Mouse (Mus musculus) kidney, embryonic 15.5 days (tissue): Measurements from ENCODE around the gene Fkrp. TPM values are rescaled to one million over a fixed set of nuclear protein-coding genes. Genes with fewer than 3 reads are reported as not detected.
A peak's percentile ranks its signal among the peaks of the same experiment; 100 is the strongest.

Source experiments
- ATAC-seq: fragments of 200-750 bp; cut with Nextera tagmentation; replicated peaks from 2 replicates; pipeline ENCODE4 v1.8.0; 2017; ENCODE audit warnings: moderate TSS enrichment; ENCODE audit not compliant: low FRiP score
- H3K27ac ChIP-seq: fragments of 300-500 bp; sonication (generic); 2 replicates; pipeline ENCODE4 v1.5.1; 2015; ENCODE audit warnings: mild to moderate bottlenecking, inconsistent platforms
- H3K27me3 ChIP-seq: fragments of 300-500 bp; sonication (generic); 2 replicates; pipeline ENCODE4 v1.6.1; 2015; ENCODE audit warnings: inconsistent platforms
- H3K36me3 ChIP-seq: fragments of 300-500 bp; sonication (generic); 2 replicates; pipeline ENCODE4 v1.6.1; 2015; ENCODE audit warnings: inconsistent platforms
- H3K4me1 ChIP-seq: fragments of 300-500 bp; sonication (generic); 2 replicates; pipeline ENCODE4 v1.6.1; 2015; ENCODE audit warnings: inconsistent platforms
- H3K4me2 ChIP-seq: fragments of 300-500 bp; sonication (generic); 2 replicates; pipeline ENCODE4 v1.6.1; 2015; ENCODE audit warnings: moderate library complexity, mild to moderate bottlenecking, inconsistent platforms
- H3K4me3 ChIP-seq: fragments of 300-500 bp; sonication (generic); replicated peaks from 2 replicates; pipeline ENCODE4 v1.5.1; 2015; ENCODE audit warnings: mild to moderate bottlenecking, inconsistent platforms
- H3K9ac ChIP-seq: fragments of 300-500 bp; sonication (generic); 2 replicates; pipeline ENCODE4 v1.6.1; 2015; ENCODE audit warnings: mild to moderate bottlenecking, inconsistent platforms
- H3K9me3 ChIP-seq: fragments of 300-500 bp; sonication (generic); replicated peaks from 2 replicates; pipeline ENCODE4 v1.6.1; 2016; ENCODE audit warnings: inconsistent platforms
- WGBS: fragments of 180-500 bp; shearing (Covaris S2); methylation state at CpG from one replicate; pipeline ENCODE4 v1.1.7; 2015; ENCODE audit warnings: mixed read lengths; 5-methylcytosine and 5-hydroxymethylcytosine counted together
- polyA plus RNA-seq: library from polyadenylated mRNA; unstranded; fragments of >200 nt; fragmentation: Nextera tagmentation; extraction: Ambion mirVana; gene quantifications from 2 replicates; pipeline ENCODE4 v1.2.1, GENCODE M21; 2015

Gene Fkrp
- polyA plus RNA-seq, 1 experiment from 2014 or later: 34.1 TPM

GRCm38 (mm10) chr7:16826571-16826970 lies 10.0 kb upstream of the Fkrp start:
- no peak for ATAC-seq
- H3K9ac ChIP-seq: no peak overlapping the region
- H3K27ac ChIP-seq: no peak overlapping the region
- H3K4me2 ChIP-seq: no peak overlapping the region
- no peaks in the 10 kb centered on the region for H3K9me3 ChIP-seq
- no peak overlapping the region for H3K4me3 ChIP-seq
- H3K4me1 ChIP-seq: peaks cover 4% of the 10 kb centered on the region; the same call in 1 of the 2 replicates
- H3K27me3 ChIP-seq: no peaks in the 10 kb centered on the region
- WGBS: 74% methylated on average over 5 of the region's 5 CpGs
- H3K36me3 ChIP-seq: peaks cover 92% of the 10 kb centered on the region

- H3K36me3 ChIP-seq: peaks cover 84% of the 10 kb centered on the region
- WGBS: 81% methylated on average over 10 of the region's 10 CpGs
Observed at GRCm38 (mm10) chr7:16825785-16826184, 9.3 kb upstream of the Fkrp start.

GRCm38 (mm10) chr7:16823734-16824133 lies 7.2 kb upstream of the Fkrp start:
- no peak overlapping the region for H3K4me3 ChIP-seq
- 74% methylated on average over 5 of the region's 5 CpGs for WGBS
- no peak overlapping the region for H3K4me2 ChIP-seq
- no peak overlapping the region for H3K27ac ChIP-seq
- H3K9ac ChIP-seq: no peak overlapping the region
- ATAC-seq: no peak
- H3K27me3 ChIP-seq: no peaks in the 10 kb centered on the region
- H3K9me3 ChIP-seq: no peaks in the 10 kb centered on the region
- H3K4me1 ChIP-seq: peaks cover 33% of the 10 kb centered on the region
- H3K36me3 ChIP-seq: peaks cover 63% of the 10 kb centered on the region

More at GRCm38 (mm10) chr7:16825785-16826184, 9.3 kb upstream of the Fkrp start:
- Histone ChIP-seq H3K9me3 (no peaks in the 10 kb centered on the region), H3K27ac (no peak overlapping the region), H3K4me2 (no peak overlapping the region), H3K4me3 (no peak overlapping the region), H3K9ac (no peak overlapping the region), H3K27me3 (no peaks in the 10 kb centered on the region), H3K4me1 (peaks cover 12% of the 10 kb centered on the region)
- no peak for ATAC-seq

- H3K9me3 ChIP-seq: no peaks in the 10 kb centered on the region
- no peak overlapping the region for H3K27ac ChIP-seq
- H3K4me1 ChIP-seq: peaks cover 50% of the 10 kb centered on the region
- H3K36me3 ChIP-seq: peaks cover 43% of the 10 kb centered on the region
- H3K9ac ChIP-seq: no peak overlapping the region
- ATAC-seq: no peak
- H3K4me2 ChIP-seq: no peak overlapping the region
- 88% methylated on average over 4 of the region's 4 CpGs for WGBS
- no peak overlapping the region for H3K4me3 ChIP-seq
- H3K27me3 ChIP-seq: no peaks in the 10 kb centered on the region
Observed at GRCm38 (mm10) chr7:16821669-16822101, 5.2 kb upstream of the Fkrp start.

- ATAC-seq: no peak
- Histone ChIP-seq H3K4me1 (peaks cover 50% of the 10 kb centered on the region), H3K27ac (no peak overlapping the region), H3K36me3 (peaks cover 37% of the 10 kb centered on the region), H3K27me3 (no peaks in the 10 kb centered on the region), H3K9ac (no peak overlapping the region), H3K9me3 (no peaks in the 10 kb centered on the region), H3K4me3 (no peak overlapping the region), H3K4me2 (no peak overlapping the region)
- 39% methylated on average over 3 of the region's 3 CpGs for WGBS
Observed at GRCm38 (mm10) chr7:16821091-16821490, 4.6 kb upstream of the Fkrp start.

- Histone ChIP-seq H3K4me3 (no peak overlapping the region), H3K4me1 (peaks cover 57% of the 10 kb centered on the region)
Observed at GRCm38 (mm10) chr7:16820271-16820763, 3.8 kb upstream of the Fkrp start.

GRCm38 (mm10) chr7:16819794-16820193 lies 3.3 kb upstream of the Fkrp start:
- Histone ChIP-seq H3K27me3 (no peaks in the 10 kb centered on the region), H3K36me3 (peaks cover 24% of the 10 kb centered on the region), H3K9me3 (no peaks in the 10 kb centered on the region), H3K4me1 (peaks cover 59% of the 10 kb centered on the region), H3K4me3 (no peak overlapping the region), H3K27ac (0 out of 2 replicates have a peak overlapping the region, but pooled peaks have one; percentile 3), H3K4me2 (no peak overlapping the region), H3K9ac (no peak overlapping the region)
- ATAC-seq: no peak
- 72% methylated on average over 5 of the region's 5 CpGs for WGBS

More at GRCm38 (mm10) chr7:16820271-16820763, 3.8 kb upstream of the Fkrp start:
- Histone ChIP-seq H3K36me3 (peaks cover 29% of the 10 kb centered on the region), H3K4me2 (no peak overlapping the region), H3K9me3 (no peaks in the 10 kb centered on the region), H3K9ac (no peak overlapping the region), H3K27ac (0 out of 2 replicates have a peak overlapping the region, but pooled peaks have one; percentile 3), H3K27me3 (no peaks in the 10 kb centered on the region)
- no peak for ATAC-seq
- WGBS: 66% methylated on average over 5 of the region's 5 CpGs

- ATAC-seq: no peak
- peak overlapping the region; percentile 100; the same call in 1 of the 2 replicates for H3K9ac ChIP-seq
- peaks cover 8% of the 10 kb centered on the region for H3K27me3 ChIP-seq
- H3K4me2 ChIP-seq: peak overlapping the region; percentile 89
- H3K27ac ChIP-seq: no peak overlapping the region
- H3K9me3 ChIP-seq: no peaks in the 10 kb centered on the region
- H3K36me3 ChIP-seq: peaks cover 19% of the 10 kb centered on the region
- 70% methylated on average over 3 of the region's 3 CpGs for WGBS
- peak overlapping the region; percentile 99 for H3K4me3 ChIP-seq
- H3K4me1 ChIP-seq: peaks cover 59% of the 10 kb centered on the region
Observed at GRCm38 (mm10) chr7:16817693-16818092, 1.2 kb upstream of the Fkrp start.

GRCm38 (mm10) chr7:16816078-16816474 lies 456 bp downstream of the Fkrp start:
- H3K4me3 ChIP-seq: peak overlapping the region; percentile 99
- under 1% methylated on average over 23 of the region's 55 CpGs for WGBS
- peak overlapping the region; percentile 89 for H3K4me2 ChIP-seq
- H3K27me3 ChIP-seq: peaks cover 21% of the 10 kb centered on the region
- ATAC-seq: peak; percentile 80
- peak overlapping the region; percentile 100 for H3K9ac ChIP-seq
- no peaks in the 10 kb centered on the region for H3K9me3 ChIP-seq
- peak overlapping the region; percentile 98 for H3K27ac ChIP-seq
- peaks cover 20% of the 10 kb centered on the region for H3K36me3 ChIP-seq
- H3K4me1 ChIP-seq: peaks cover 63% of the 10 kb centered on the region

GRCm38 (mm10) chr7:16815351-16815941 lies 1.1 kb downstream of the Fkrp start, which contains the start of gene Strn4:
TSS of gene Strn4 (plus strand) at chr7:16815889.
- Histone ChIP-seq H3K27me3 (peaks cover 27% of the 10 kb centered on the region), H3K4me2 (peak within 1 kb of the TSS; percentile 89), H3K36me3 (peaks cover 20% of the 10 kb centered on the region), H3K4me3 (peak within 1 kb of the TSS; percentile 99), H3K9me3 (no peaks in the 10 kb centered on the region), H3K9ac (peak within 1 kb of the TSS; percentile 100), H3K4me1 (peaks cover 63% of the 10 kb centered on the region), H3K27ac (peak within 1 kb of the TSS; percentile 98)
- no peak for ATAC-seq
- 0% methylated on average over 1 of the region's 1 CpGs for WGBS

GRCm38 (mm10) chr7:16812505-16812904 lies 4.0 kb downstream of the Fkrp start:
- Histone ChIP-seq H3K4me3 (no peak overlapping the region), H3K36me3 (peaks cover 40% of the 10 kb centered on the region), H3K4me2 (no peak overlapping the region), H3K4me1 (peaks cover 42% of the 10 kb centered on the region), H3K9ac (no peak overlapping the region), H3K27me3 (peaks cover 30% of the 10 kb centered on the region), H3K27ac (no peak overlapping the region), H3K9me3 (no peaks in the 10 kb centered on the region)
- ATAC-seq: no peak
- 80% methylated on average over 2 of the region's 2 CpGs for WGBS

GRCm38 (mm10) chr7:16811649-16812070 lies 4.9 kb downstream of the Fkrp start:
- Histone ChIP-seq H3K27ac (no peak overlapping the region), H3K9ac (peak overlapping the region; percentile 25; the same call in 1 of the 2 replicates), H3K36me3 (peaks cover 46% of the 10 kb centered on the region), H3K4me2 (peak overlapping the region; percentile 92), H3K9me3 (no peaks in the 10 kb centered on the region), H3K4me1 (peaks cover 36% of the 10 kb centered on the region), H3K4me3 (peak overlapping the region; percentile 47), H3K27me3 (peaks cover 30% of the 10 kb centered on the region)
- ATAC-seq: peak; percentile 3; the same call in 1 of the 2 replicates
- 12% methylated on average over 17 of the region's 17 CpGs for WGBS
